Comparison of ENCODE assay signal across 15 mouse cellular contexts in genomic region chr11:51780773-51781267, GRCm38 (mm10).
"Had no signal": no experiment of that assay in that cellular context is flagged by ENCODE, and none has a peak within 500 bp of the region (broad histone marks: within the 10 kb centered on the region; RNA-seq: fewer than 3 reads in every experiment).

No protein-coding gene starts in this region.

- H3K27ac ChIP-seq: limb, embryonic 10.5 days; limb, embryonic 13.5 days; liver, embryonic 14.5 days; macrophage had no signal

- H3K9me3 ChIP-seq: limb, embryonic 10.5 days; limb, embryonic 13.5 days had no signal

- H3K4me1 ChIP-seq: limb, embryonic 10.5 days; limb, embryonic 13.5 days had no signal

- H3K9ac ChIP-seq: limb, embryonic 13.5 days; liver, embryonic 14.5 days; liver, postnatal 0 days; lung, embryonic 14.5 days had no signal

- ATAC-seq: liver, postnatal 0 days; lung, postnatal 0 days had no signal

- DNase-seq: kidney, adult 18-20 months; kidney, adult 9 months; kidney, postnatal 36 days; layer of hippocampus, adult 9-11 months; liver; liver, postnatal 0 days; midbrain, embryonic 14.5 days; thymus, adult 18-20 months; thymus, postnatal 36 days had no signal

- H3K4me3 ChIP-seq: limb, embryonic 10.5 days; limb, embryonic 13.5 days had no signal

- H3K27me3 ChIP-seq: limb, embryonic 13.5 days had no signal
